Mouse (Mus musculus) spleen, embryonic (tissue): ENCODE measurements at regions not wholly inside any gene's neighbourhood (a gene's known extent, or its start where the extent isn't known, plus 50 kb on each side); places are given as distances from the start of the nearest gene placed in this dataset.

Experiments
- CTCF ChIA-PET: fragments of 350-600 bp; sonication (Branson Sonifier 250); formaldehyde crosslinking; loops from one replicate; lab custom pipeline; 2022; lab: Charles Lee

GRCm38 (mm10) chr1:114456406-114456805 is 1228.2 kb upstream of the Cntnap5a start:
- CTCF ChIA-PET, result no interaction called here

GRCm38 (mm10) chr1:114496455-114496854 is 1188.1 kb upstream of the Cntnap5a start:
- CTCF ChIA-PET, result interaction anchor here (0.5 kb wide), 1 partner anchor 704 kb away, joined by 3 read pairs; no protein-coding TSS in a partner anchor

GRCm38 (mm10) chr1:114515709-114516108 is 1168.8 kb upstream of the Cntnap5a start:
- CTCF ChIA-PET, result no interaction called here

GRCm38 (mm10) chr1:114519860-114520259 is 1164.7 kb upstream of the Cntnap5a start:
- CTCF ChIA-PET, result no interaction called here

- CTCF ChIA-PET, result no interaction called here
These were observed 1156.0 kb upstream of the Cntnap5a start for GRCm38 (mm10) chr1:114528545-114528944.

GRCm38 (mm10) chr1:114533881-114534280 is 1150.7 kb upstream of the Cntnap5a start:
- CTCF ChIA-PET, result no interaction called here

GRCm38 (mm10) chr1:114546997-114547396 is 1137.6 kb upstream of the Cntnap5a start:
- CTCF ChIA-PET, result no interaction called here

GRCm38 (mm10) chr1:114552719-114553118 is 1131.8 kb upstream of the Cntnap5a start:
- CTCF ChIA-PET, result no interaction called here

- CTCF ChIA-PET, result no interaction called here
These were observed 1130.1 kb upstream of the Cntnap5a start for GRCm38 (mm10) chr1:114554453-114554852.
